Mouse (Mus musculus): ENCODE measurements around the gene Polr1c. TPM values are rescaled to one million over a fixed set of nuclear protein-coding genes. Genes with fewer than 3 reads are reported as not detected.

Polr1c gene
- total RNA-seq, 4 experiments from 2014 or later = 35.5 to 42.5 (median 39.4) TPM

GRCm38 (mm10) chr17:46221601-46222000 lies 26.3 kb downstream of the Polr1c start:
- DNase-seq (ENCODE audit: low spot score in 2 of 2) = no peak

- no peak for DNase-seq (ENCODE audit: low spot score in 2 of 2)
These were observed 37.3 kb downstream of the Polr1c start for GRCm38 (mm10) chr17:46210550-46210949.

GRCm38 (mm10) chr17:46206676-46207075 lies 41.2 kb downstream of the Polr1c start:
- no peak for DNase-seq (ENCODE audit: low spot score in 2 of 2)

GRCm38 (mm10) chr17:46203078-46203477 lies 44.8 kb downstream of the Polr1c start:
- peak; percentile 16 to 17 for DNase-seq (ENCODE audit: low spot score in 2 of 2)

DNA sequence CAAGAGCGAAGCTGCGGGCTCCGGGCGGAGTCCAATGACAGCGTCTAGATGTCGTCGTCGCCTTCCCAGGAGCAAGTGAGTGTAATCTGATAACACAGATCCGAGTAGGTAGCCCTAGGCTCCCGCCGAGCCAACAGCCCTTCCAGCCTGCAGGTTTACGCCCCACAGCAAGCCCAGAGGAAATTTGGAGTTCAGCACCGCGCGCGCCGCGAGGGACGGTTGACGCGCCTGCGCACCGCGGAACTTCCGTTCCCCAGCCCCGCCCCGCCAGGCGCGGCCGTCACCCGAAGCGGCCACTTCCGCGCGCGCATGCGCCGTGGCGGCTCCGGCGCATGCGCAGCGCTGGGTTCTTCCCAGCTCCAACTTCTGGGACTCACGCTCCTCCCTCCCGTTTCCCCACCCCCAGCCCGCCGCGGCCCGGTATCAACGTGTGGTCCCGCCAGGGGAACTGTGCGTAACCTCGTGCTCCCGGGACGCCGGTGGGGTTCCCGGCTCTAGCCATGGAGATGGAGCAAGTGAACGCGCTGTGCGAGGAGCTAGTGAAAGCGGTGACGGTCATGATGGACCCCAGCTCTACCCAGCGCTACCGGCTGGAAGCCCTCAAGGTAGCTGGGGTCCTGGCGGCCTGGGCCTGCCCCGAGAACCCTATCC lies 45.3 kb downstream of the Polr1c start, which contains the start of the genes Polh and Xpo5:
Gene Polh, minus strand, starts transcription at position 225 of the 651 bp plus-strand sequence.
Gene Xpo5, plus strand, starts transcription at position 362 of the 651 bp plus-strand sequence.
- DNase-seq (ENCODE audit: low spot score in 2 of 2) = peak; percentile 86 to 90

DNA sequence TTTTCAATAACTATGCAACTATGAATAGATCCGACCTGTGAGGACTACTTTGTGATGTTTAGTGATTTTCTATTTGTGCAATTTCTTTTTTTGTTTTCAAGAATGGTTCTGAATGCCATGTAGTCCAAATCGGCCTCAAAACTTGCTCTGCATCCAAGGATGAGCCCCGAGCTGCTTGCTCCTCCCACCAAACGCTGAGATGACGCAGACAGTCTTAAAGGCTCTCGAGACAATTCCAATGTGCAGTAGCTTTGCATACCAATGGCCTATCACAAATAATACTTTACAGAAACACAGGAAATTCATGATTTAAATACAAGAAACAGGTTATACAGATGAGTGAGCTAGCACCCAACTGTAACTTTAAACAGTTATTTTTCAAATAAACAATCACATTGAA lies 46.7 kb downstream of the Polr1c start:
- no peak for DNase-seq (ENCODE audit: low spot score in 2 of 2)

Small RNAs within 50 kb of the gene (microRNA-seq; reads per million reads assigned to microRNA genes)
- 0 reads per million in 2 experiments for gene Mir693

Other genes with a start within 250 kb of the Polr1c start
- 100 to 1,000 TPM in 1 of 4 experiments, 10 to 100 TPM in 3; 63.6 to 104 (median 78.2) TPM for gene Vegfa, start 215.7 kb downstream of the Polr1c start, total RNA-seq (2022)
- gene Mrps18a, start 137.1 kb downstream of the Polr1c start, total RNA-seq (2022) = 10 to 100 TPM; 87.2 to 94.3 (median 90.5) TPM
- 10 to 100 TPM; 24.8 to 32.8 (median 28.2) TPM for gene Rsph9, start 103.8 kb downstream of the Polr1c start, total RNA-seq (2022)
- 10 to 100 TPM in 3 of 4 experiments, 1 to 10 TPM in 1; 10.0 to 12.4 (median 10.3) TPM for gene Mad2l1bp, start 94.5 kb downstream of the Polr1c start, total RNA-seq (2022)
- gene Gtpbp2, start 87.0 kb downstream of the Polr1c start, total RNA-seq (2022) = 100 to 1,000 TPM; 114 to 165 (median 136) TPM
- 1 to 10 TPM; 6.6 to 7.7 (median 6.9) TPM for gene Polh, start 45.4 kb downstream of the Polr1c start, total RNA-seq (2022)
- 10 to 100 TPM; 39.5 to 54.2 (median 46.8) TPM for gene Xpo5, start 45.3 kb downstream of the Polr1c start, total RNA-seq (2022)
- gene Yipf3, start within 50 bp of the Polr1c start, total RNA-seq (2022) = 10 to 100 TPM; 78.5 to 96.9 (median 84.1) TPM
- gene Lrrc73, start 5.5 kb upstream of the Polr1c start, total RNA-seq (2022) = 10 to 100 TPM; 55.1 to 62.2 (median 58.1) TPM
- 10 to 100 TPM; 38.3 to 60.4 (median 48.0) TPM for gene Tjap1, start 35.0 kb upstream of the Polr1c start, total RNA-seq (2022)
- 10 to 100 TPM; 41.3 to 51.6 (median 41.8) TPM for gene Dlk2, start 49.4 kb upstream of the Polr1c start, total RNA-seq (2022)
- 10 to 100 TPM in 2 of 4 experiments, 1 to 10 TPM in 2; 9.8 to 12.0 (median 10.0) TPM for gene Abcc10, start 80.3 kb upstream of the Polr1c start, total RNA-seq (2022)
- 10 to 100 TPM; 58.6 to 65.2 (median 62.2) TPM for gene Zfp318, start 135.7 kb upstream of the Polr1c start, total RNA-seq (2022)
- 1 to 10 TPM; 3.9 to 7.1 (median 4.2) TPM for gene Crip3, start 180.9 kb upstream of the Polr1c start, total RNA-seq (2022)
- gene Slc22a7, start 190.4 kb upstream of the Polr1c start, total RNA-seq (2022) = 1 to 10 TPM in 1 of 4 experiments, under 1 TPM in 3; 0.23 to 1.2 (median 0.84) TPM
- gene Ttbk1, start 239.6 kb upstream of the Polr1c start, total RNA-seq (2022) = 100 to 1,000 TPM; 101 to 124 (median 111) TPM
- gene Dnph1, start 248.7 kb upstream of the Polr1c start, total RNA-seq (2022) = 1 to 10 TPM; 4.1 to 7.5 (median 6.0) TPM